Mouse (Mus musculus): ENCODE measurements around the gene Tjap1. TPM values are rescaled to one million over a fixed set of nuclear protein-coding genes. Genes with fewer than 3 reads are reported as not detected.

The Tjap1 gene
- polyA plus RNA-seq, 1 experiment from 2014 or later: 59.9 TPM

- H3K4me2 ChIP-seq: no peak overlapping the region
- no peak overlapping the region for H3K9ac ChIP-seq (replicated peaks)
Observed at GRCm38 (mm10) chr17:46306956-46307355, 24.1 kb upstream of the Tjap1 start.

GRCm38 (mm10) chr17:46304184-46304583 is 21.4 kb upstream of the Tjap1 start:
- Histone ChIP-seq H3K36me3 (peaks cover 18% of the 10 kb centered on the region; the same call in 1 of the 2 replicates), H3K4me1 (replicated peaks) (0 out of 2 replicates have a peak, but pooled peaks cover 3% of the 10 kb centered on the region), H3K4me3 (replicated peaks) (no peak overlapping the region), H3K9ac (replicated peaks) (no peak overlapping the region; the same call in 1 of the 2 replicates), H3K27me3 (peaks cover 16% of the 10 kb centered on the region), H3K4me2 (no peak overlapping the region), H3K9me3 (no peaks in the 10 kb centered on the region), H3K27ac (no peak overlapping the region)
- 86% methylated on average over 9 of the region's 9 CpGs for WGBS
- no peak for ATAC-seq (ENCODE audit: insufficient number of reproducible peaks, insufficient read depth, low FRiP score, low TSS enrichment, low read depth)

More at GRCm38 (mm10) chr17:46306956-46307355, 24.1 kb upstream of the Tjap1 start:
- H3K4me3 ChIP-seq (replicated peaks): no peak overlapping the region
- no peaks in the 10 kb centered on the region for H3K4me1 ChIP-seq (replicated peaks)
- no peak overlapping the region for H3K27ac ChIP-seq
- H3K36me3 ChIP-seq: peaks cover 18% of the 10 kb centered on the region; the same call in 1 of the 2 replicates
- H3K27me3 ChIP-seq: 0 out of 2 replicates have a peak, but pooled peaks cover 3% of the 10 kb centered on the region
- WGBS: 90% methylated on average over 15 of the region's 15 CpGs
- no peak for ATAC-seq (ENCODE audit: insufficient number of reproducible peaks, insufficient read depth, low FRiP score, low TSS enrichment, low read depth)
- H3K9me3 ChIP-seq: no peaks in the 10 kb centered on the region

- H3K4me3 ChIP-seq (replicated peaks): no peak overlapping the region
- H3K4me2 ChIP-seq: no peak overlapping the region
- H3K9ac ChIP-seq (replicated peaks): no peak overlapping the region
- H3K9me3 ChIP-seq: no peaks in the 10 kb centered on the region
- WGBS: 79% methylated on average over 12 of the region's 12 CpGs
- H3K27me3 ChIP-seq: peaks cover 39% of the 10 kb centered on the region
- H3K4me1 ChIP-seq (replicated peaks): peaks cover 18% of the 10 kb centered on the region
- peaks cover 18% of the 10 kb centered on the region; the same call in 1 of the 2 replicates for H3K36me3 ChIP-seq
- no peak for ATAC-seq (ENCODE audit: insufficient number of reproducible peaks, insufficient read depth, low FRiP score, low TSS enrichment, low read depth)
- H3K27ac ChIP-seq: no peak overlapping the region
Observed at GRCm38 (mm10) chr17:46301892-46302291, 19.1 kb upstream of the Tjap1 start.

GRCm38 (mm10) chr17:46298220-46298913 is 15.5 kb upstream of the Tjap1 start:
- peaks cover 68% of the 10 kb centered on the region for H3K27me3 ChIP-seq
- peak overlapping the region; percentile 64 for H3K4me3 ChIP-seq (replicated peaks)
- no peaks in the 10 kb centered on the region for H3K36me3 ChIP-seq
- peaks cover 18% of the 10 kb centered on the region for H3K4me1 ChIP-seq (replicated peaks)
- WGBS: 0% methylated on average over 48 of the region's 48 CpGs
- H3K9me3 ChIP-seq: no peaks in the 10 kb centered on the region
- peak; percentile 77 for ATAC-seq (ENCODE audit: insufficient number of reproducible peaks, insufficient read depth, low FRiP score, low TSS enrichment, low read depth)
- peak overlapping the region; percentile 66 for H3K9ac ChIP-seq (replicated peaks)
- no peak overlapping the region for H3K27ac ChIP-seq
- H3K4me2 ChIP-seq: peak overlapping the region; percentile 100

- Histone ChIP-seq H3K27ac (no peak within 1 kb of the TSS), H3K9me3 (no peaks in the 10 kb centered on the region), H3K9ac (replicated peaks) (peak within 1 kb of the TSS; percentile 66), H3K4me3 (replicated peaks) (peak within 1 kb of the TSS; percentile 64), H3K27me3 (peaks cover 75% of the 10 kb centered on the region), H3K36me3 (no peaks in the 10 kb centered on the region), H3K4me2 (peak within 1 kb of the TSS; percentile 100), H3K4me1 (replicated peaks) (peaks cover 18% of the 10 kb centered on the region)
- WGBS: under 1% methylated on average over 77 of the region's 86 CpGs
- no peak for ATAC-seq (ENCODE audit: insufficient number of reproducible peaks, insufficient read depth, low FRiP score, low TSS enrichment, low read depth)
Observed at GRCm38 (mm10) chr17:46297364-46298219, 14.8 kb upstream of the Tjap1 start, which contains the start of gene Dlk2. TSS of gene Dlk2 (plus strand) at chr17:46297421.

- WGBS: 10% methylated on average over 6 of the region's 6 CpGs
- Histone ChIP-seq H3K36me3 (no peaks in the 10 kb centered on the region), H3K9ac (replicated peaks) (peak overlapping the region; percentile 66; the same call in 1 of the 2 replicates), H3K4me2 (peak overlapping the region; percentile 100), H3K4me1 (replicated peaks) (peaks cover 18% of the 10 kb centered on the region), H3K27me3 (peaks cover 80% of the 10 kb centered on the region), H3K4me3 (replicated peaks) (peak overlapping the region; percentile 64), H3K9me3 (no peaks in the 10 kb centered on the region), H3K27ac (no peak overlapping the region)
- ATAC-seq (ENCODE audit: insufficient number of reproducible peaks, insufficient read depth, low FRiP score, low TSS enrichment, low read depth): no peak
Observed at GRCm38 (mm10) chr17:46297028-46297363, 14.2 kb upstream of the Tjap1 start.

- Histone ChIP-seq H3K9ac (replicated peaks) (no peak overlapping the region), H3K4me1 (replicated peaks) (peaks cover 18% of the 10 kb centered on the region), H3K36me3 (no peaks in the 10 kb centered on the region), H3K4me2 (no peak overlapping the region), H3K9me3 (no peaks in the 10 kb centered on the region), H3K4me3 (replicated peaks) (no peak overlapping the region), H3K27ac (no peak overlapping the region), H3K27me3 (peaks cover 80% of the 10 kb centered on the region)
- ATAC-seq (ENCODE audit: insufficient number of reproducible peaks, insufficient read depth, low FRiP score, low TSS enrichment, low read depth): no peak
- WGBS: 47% methylated on average over 6 of the region's 6 CpGs
Observed at GRCm38 (mm10) chr17:46296601-46297000, 13.8 kb upstream of the Tjap1 start.

GRCm38 (mm10) chr17:46287678-46288095 is 4.9 kb upstream of the Tjap1 start:
- H3K27me3 ChIP-seq: peaks cover 5% of the 10 kb centered on the region
- H3K9ac ChIP-seq (replicated peaks): 0 out of 2 replicates have a peak overlapping the region, but pooled peaks have one; percentile 18
- no peaks in the 10 kb centered on the region for H3K36me3 ChIP-seq
- no peak overlapping the region for H3K4me2 ChIP-seq
- H3K27ac ChIP-seq: peak overlapping the region; percentile 66
- 50% methylated on average over 11 of the region's 11 CpGs for WGBS
- ATAC-seq (ENCODE audit: insufficient number of reproducible peaks, insufficient read depth, low FRiP score, low TSS enrichment, low read depth): no peak
- peaks cover 20% of the 10 kb centered on the region for H3K4me1 ChIP-seq (replicated peaks)
- H3K9me3 ChIP-seq: no peaks in the 10 kb centered on the region
- H3K4me3 ChIP-seq (replicated peaks): no peak overlapping the region

- no peak for ATAC-seq (ENCODE audit: insufficient number of reproducible peaks, insufficient read depth, low FRiP score, low TSS enrichment, low read depth)
- no peaks in the 10 kb centered on the region for H3K9me3 ChIP-seq
- H3K4me2 ChIP-seq: no peak overlapping the region
- peaks cover 8% of the 10 kb centered on the region; the same call in 1 of the 2 replicates for H3K36me3 ChIP-seq
- no peak overlapping the region for H3K27ac ChIP-seq
- 70% methylated on average over 6 of the region's 6 CpGs for WGBS
- no peak overlapping the region for H3K4me3 ChIP-seq (replicated peaks)
- H3K27me3 ChIP-seq: no peaks in the 10 kb centered on the region; the same call in 1 of the 2 replicates
- no peak overlapping the region for H3K9ac ChIP-seq (replicated peaks)
- peaks cover 37% of the 10 kb centered on the region for H3K4me1 ChIP-seq (replicated peaks)
Observed at GRCm38 (mm10) chr17:46285407-46285806, 2.6 kb upstream of the Tjap1 start.

GRCm38 (mm10) chr17:46284653-46285052 is 1.8 kb upstream of the Tjap1 start:
- 44% methylated on average over 7 of the region's 7 CpGs for WGBS
- peaks cover 15% of the 10 kb centered on the region for H3K36me3 ChIP-seq
- no peak overlapping the region for H3K27ac ChIP-seq
- H3K27me3 ChIP-seq: no peaks in the 10 kb centered on the region; the same call in 1 of the 2 replicates
- no peak overlapping the region for H3K4me3 ChIP-seq (replicated peaks)
- H3K9me3 ChIP-seq: no peaks in the 10 kb centered on the region
- no peak for ATAC-seq (ENCODE audit: insufficient number of reproducible peaks, insufficient read depth, low FRiP score, low TSS enrichment, low read depth)
- H3K9ac ChIP-seq (replicated peaks): no peak overlapping the region
- no peak overlapping the region for H3K4me2 ChIP-seq
- H3K4me1 ChIP-seq (replicated peaks): peaks cover 37% of the 10 kb centered on the region

- Histone ChIP-seq H3K27ac (no peak overlapping the region), H3K9me3 (no peaks in the 10 kb centered on the region), H3K4me2 (no peak overlapping the region), H3K27me3 (no peaks in the 10 kb centered on the region; the same call in 1 of the 2 replicates), H3K4me1 (replicated peaks) (peaks cover 37% of the 10 kb centered on the region), H3K9ac (replicated peaks) (no peak overlapping the region), H3K4me3 (replicated peaks) (no peak overlapping the region), H3K36me3 (peaks cover 22% of the 10 kb centered on the region)
- no peak for ATAC-seq (ENCODE audit: insufficient number of reproducible peaks, insufficient read depth, low FRiP score, low TSS enrichment, low read depth)
- WGBS: 86% methylated on average over 8 of the region's 8 CpGs
Observed at GRCm38 (mm10) chr17:46283911-46284310, 1.1 kb upstream of the Tjap1 start.
